Mouse (Mus musculus): ENCODE data around the gene Slc9b1. TPM values are rescaled to one million over a fixed set of nuclear protein-coding genes. Genes with fewer than 3 reads are reported as not detected.

Slc9b1 gene
- polyA plus RNA-seq, 1 experiment from 2014 or later = not detected

Other genes starting within 250 kb of the Slc9b1 start
- gene Cenpe, start 135.5 kb upstream of the Slc9b1 start, polyA plus RNA-seq (2014; fragmentation: Nextera tagmentation; extraction: Ambion mirVana) = 40.8 and 43.5 TPM in 2 replicates
- gene Bdh2, start 66.8 kb upstream of the Slc9b1 start, polyA plus RNA-seq (2014; fragmentation: Nextera tagmentation; extraction: Ambion mirVana) = 5.1 and 5.2 TPM in 2 replicates
- gene Slc9b2, start 40.3 kb upstream of the Slc9b1 start, polyA plus RNA-seq (2014; fragmentation: Nextera tagmentation; extraction: Ambion mirVana) = 1.1 and 1.9 TPM in 2 replicates
- gene Cisd2, start 75.9 kb downstream of the Slc9b1 start, polyA plus RNA-seq (2014; fragmentation: Nextera tagmentation; extraction: Ambion mirVana) = 80.6 and 92.3 TPM in 2 replicates
- gene Ube2d3, start 90.1 kb downstream of the Slc9b1 start, polyA plus RNA-seq (2014; fragmentation: Nextera tagmentation; extraction: Ambion mirVana) = 662 and 666 TPM in 2 replicates
- 3.7 and 4.8 TPM in 2 replicates for gene Manba, start 137.6 kb downstream of the Slc9b1 start, polyA plus RNA-seq (2014; fragmentation: Nextera tagmentation; extraction: Ambion mirVana)